Mouse (Mus musculus) limb, embryonic 14.5 days (tissue): ENCODE measurements around the gene Rbm47. TPM values are rescaled to one million over a fixed set of nuclear protein-coding genes. Genes with fewer than 3 reads are reported as not detected.

ENCODE experiments used
- ATAC-seq: fragments of 200-750 bp; cut with Nextera tagmentation; 2 replicates; pipeline ENCODE4 v1.8.0; 2017; ENCODE audit warnings: low read depth, moderate number of reproducible peaks, moderate TSS enrichment; ENCODE audit not compliant: low FRiP score
- DNase-seq: peaks from one replicate; pipeline ENCODE4 v3.0.0-alpha.2; 2015; ENCODE audit warnings: low spot score
- H3K27ac ChIP-seq: fragments of 300-500 bp; sonication (generic); replicated peaks from 2 replicates; pipeline ENCODE4 v1.5.1; 2014; ENCODE audit warnings: low read depth, mild to moderate bottlenecking, low read length, moderate library complexity, mixed read lengths
- H3K27me3 ChIP-seq: fragments of 300-500 bp; sonication (generic); 2 replicates; pipeline ENCODE4 v1.6.1; 2014; ENCODE audit warnings: low read length, mixed read lengths; ENCODE audit not compliant: control insufficient read depth, insufficient read depth
- H3K36me3 ChIP-seq: fragments of 300-500 bp; sonication (generic); 2 replicates; pipeline ENCODE4 v1.6.1; 2014; ENCODE audit warnings: mild to moderate bottlenecking, low read length, moderate library complexity, mixed read lengths; ENCODE audit not compliant: control insufficient read depth, insufficient read depth
- H3K4me1 ChIP-seq: fragments of 300-500 bp; sonication (generic); 2 replicates; pipeline ENCODE4 v1.6.1; 2014; ENCODE audit warnings: antibody characterized with exemption, low read length, mixed read lengths; ENCODE audit not compliant: control insufficient read depth, insufficient read depth
- H3K4me2 ChIP-seq: fragments of 300-500 bp; sonication (generic); replicated peaks from 2 replicates; pipeline ENCODE4 v1.6.1; 2014; ENCODE audit warnings: low read depth, mild to moderate bottlenecking, low read length, moderate library complexity; ENCODE audit not compliant: severe bottlenecking
- H3K4me3 ChIP-seq: fragments of 300-500 bp; sonication (generic); replicated peaks from 2 replicates; pipeline ENCODE4 v1.5.1; 2014; ENCODE audit warnings: low read length
- H3K9ac ChIP-seq: fragments of 300-500 bp; sonication (generic); 2 replicates; pipeline ENCODE4 v1.6.1; 2014; ENCODE audit warnings: mild to moderate bottlenecking, low read depth, low read length, moderate library complexity; ENCODE audit not compliant: severe bottlenecking
- H3K9me3 ChIP-seq: fragments of 300-500 bp; sonication (generic); 2 replicates; pipeline ENCODE4 v1.6.1; 2016; ENCODE audit warnings: low read length; ENCODE audit not compliant: control insufficient read depth
- POLR2A ChIP-seq: fragments of 200-500 bp; IDR thresholded peaks from 2 replicates; pipeline ENCODE4 v1.8.0; 2012; ENCODE audit warnings: inconsistent platforms, mild to moderate bottlenecking, moderate library complexity, borderline replicate concordance; ENCODE audit not compliant: insufficient read depth, insufficient read length; ENCODE audit errors: extremely low read depth
- WGBS: fragments of 180-500 bp; shearing (Covaris S2); extraction: QIAGEN DNeasy Blood & Tissue Kit; methylation state at CpG from one replicate; pipeline ENCODE4 v1.1.7; 2014; 5-methylcytosine and 5-hydroxymethylcytosine counted together
- polyA plus RNA-seq, 2 experiments: library from polyadenylated mRNA; depleted of rRNA in 1 of 2; stranded (reverse) in 1 of 2; unstranded in 1 of 2; fragments of >200 nt; fragmentation: Nextera tagmentation in 1 of 2; extraction: Ambion mirVana in 1 of 2; gene quantifications; 2 replicates each; pipeline versions ENCODE4 v1.2.1 to v1.2.3; 2012 to 2014

Rbm47 gene
- polyA plus RNA-seq, 2 experiments, result 2.5 to 5.2 TPM

- H3K36me3 ChIP-seq, result no peaks in the 10 kb centered on the region
- H3K9me3 ChIP-seq, result no peaks in the 10 kb centered on the region
- ATAC-seq (no peak), DNase-seq (no peak)
- H3K4me1 ChIP-seq, result no peaks in the 10 kb centered on the region
- H3K27ac ChIP-seq, result no peak overlapping the region
- WGBS, result 81% methylated on average over 4 of the region's 4 CpGs
- H3K9ac ChIP-seq, result no peak overlapping the region
- no peak for TF ChIP-seq POLR2A
- no peak overlapping the region for H3K4me2 ChIP-seq
- no peaks in the 10 kb centered on the region for H3K27me3 ChIP-seq
- no peak overlapping the region for H3K4me3 ChIP-seq
Observed at GRCm38 (mm10) chr5:66056680-66057079, 116.2 kb downstream of the Rbm47 start.

- Histone ChIP-seq H3K27ac (no peak overlapping the region), H3K4me2 (no peak overlapping the region), H3K4me1 (no peaks in the 10 kb centered on the region), H3K9me3 (no peaks in the 10 kb centered on the region), H3K4me3 (no peak overlapping the region), H3K9ac (no peak overlapping the region), H3K36me3 (no peaks in the 10 kb centered on the region), H3K27me3 (no peaks in the 10 kb centered on the region)
- TF ChIP-seq POLR2A, result no peak
- no peak for ATAC-seq
- DNase-seq, result no peak
- WGBS, result 26% methylated on average over 9 of the region's 9 CpGs
Observed at GRCm38 (mm10) chr5:66054394-66054793, 118.5 kb downstream of the Rbm47 start.

GRCm38 (mm10) chr5:66052777-66053548 is 120.0 kb downstream of the Rbm47 start:
- 83% methylated on average over 20 of the region's 20 CpGs for WGBS
- Histone ChIP-seq H3K4me1 (no peaks in the 10 kb centered on the region), H3K27ac (no peak overlapping the region), H3K9ac (no peak overlapping the region), H3K27me3 (no peaks in the 10 kb centered on the region), H3K36me3 (no peaks in the 10 kb centered on the region), H3K4me2 (no peak overlapping the region), H3K9me3 (no peaks in the 10 kb centered on the region), H3K4me3 (no peak overlapping the region)
- no peak for TF ChIP-seq POLR2A
- DNase-seq (no peak), ATAC-seq (no peak)

GRCm38 (mm10) chr5:66050841-66051240 is 122.1 kb downstream of the Rbm47 start:
- H3K36me3 ChIP-seq, result no peaks in the 10 kb centered on the region
- WGBS, result 60% methylated on average over 5 of the region's 5 CpGs
- no peak overlapping the region for H3K27ac ChIP-seq
- H3K9me3 ChIP-seq, result no peaks in the 10 kb centered on the region
- DNase-seq (no peak), ATAC-seq (no peak)
- no peak overlapping the region for H3K4me2 ChIP-seq
- H3K9ac ChIP-seq, result no peak overlapping the region
- no peaks in the 10 kb centered on the region for H3K27me3 ChIP-seq
- no peaks in the 10 kb centered on the region for H3K4me1 ChIP-seq
- H3K4me3 ChIP-seq, result no peak overlapping the region
- no peak for TF ChIP-seq POLR2A

- ATAC-seq (no peak), DNase-seq (no peak)
- TF ChIP-seq POLR2A, result no peak
- H3K27me3 ChIP-seq, result no peaks in the 10 kb centered on the region
- H3K9me3 ChIP-seq, result no peaks in the 10 kb centered on the region
- H3K9ac ChIP-seq, result no peak overlapping the region
- no peak overlapping the region for H3K4me2 ChIP-seq
- 79% methylated on average over 3 of the region's 3 CpGs for WGBS
- H3K36me3 ChIP-seq, result no peaks in the 10 kb centered on the region
- no peak overlapping the region for H3K4me3 ChIP-seq
- no peaks in the 10 kb centered on the region for H3K4me1 ChIP-seq
- no peak overlapping the region for H3K27ac ChIP-seq
Observed at GRCm38 (mm10) chr5:66046356-66046755, 126.6 kb downstream of the Rbm47 start.

- no peaks in the 10 kb centered on the region for H3K27me3 ChIP-seq
- ATAC-seq (no peak), DNase-seq (no peak)
- H3K4me1 ChIP-seq, result no peaks in the 10 kb centered on the region
- no peak overlapping the region for H3K4me3 ChIP-seq
- no peak overlapping the region for H3K27ac ChIP-seq
- no peak overlapping the region for H3K4me2 ChIP-seq
- no peak for TF ChIP-seq POLR2A
- 65% methylated on average over 3 of the region's 3 CpGs for WGBS
- no peak overlapping the region for H3K9ac ChIP-seq
- no peaks in the 10 kb centered on the region for H3K36me3 ChIP-seq
- no peaks in the 10 kb centered on the region for H3K9me3 ChIP-seq
Observed at GRCm38 (mm10) chr5:66043897-66044296, 129.0 kb downstream of the Rbm47 start.
